Mouse (Mus musculus) urinary bladder, adult 18-20 months (tissue): ENCODE measurements around the gene Olfr1014.

Source experiments
- DNase-seq, 2 experiments: peaks; one replicate each; pipeline ENCODE4 v3.0.0; 2022; ENCODE audit warnings: low spot score in 2 of 2, mixed read lengths in 2 of 2

The Olfr1014 gene

GRCm38 (mm10) chr2:85772413-85772812 lies at the start of gene Olfr1014:
TSS of gene Olfr1014 (plus strand) at chr2:85772713.
- no peak for DNase-seq

- DNase-seq, result no peak
Measured at GRCm38 (mm10) chr2:85725793-85726192, 46.7 kb upstream of the Olfr1014 start.

- DNase-seq, result no peak
Measured at GRCm38 (mm10) chr2:85753822-85754221, 18.7 kb upstream of the Olfr1014 start.

GRCm38 (mm10) chr2:85762666-85763065 lies 9.8 kb upstream of the Olfr1014 start, which contains the start of gene Olfr1012:
TSS of gene Olfr1012 (minus strand) at chr2:85762766.
- DNase-seq, result no peak

GRCm38 (mm10) chr2:85766798-85767197 lies 5.7 kb upstream of the Olfr1014 start, which contains the start of gene Olfr1013:
TSS of gene Olfr1013 (plus strand) at chr2:85767098.
- DNase-seq, result no peak

- no peak for DNase-seq
Measured at GRCm38 (mm10) chr2:85781717-85782116, 9.2 kb downstream of the Olfr1014 start, which contains the start of gene Olfr1015. TSS of gene Olfr1015 (plus strand) at chr2:85782017.

GRCm38 (mm10) chr2:85792331-85792730 lies 19.8 kb downstream of the Olfr1014 start:
- no peak for DNase-seq

- no peak for DNase-seq
Measured at GRCm38 (mm10) chr2:85802444-85802843, 29.9 kb downstream of the Olfr1014 start, which contains the start of gene Olfr1016. TSS of gene Olfr1016 (minus strand) at chr2:85802544.

GRCm38 (mm10) chr2:85804501-85804900 lies 32.0 kb downstream of the Olfr1014 start:
- DNase-seq, result no peak

- DNase-seq, result no peak
Measured at GRCm38 (mm10) chr2:85818179-85818578, 45.7 kb downstream of the Olfr1014 start, which contains the start of gene Olfr1018. TSS of gene Olfr1018 (plus strand) at chr2:85818479.
